Mouse (Mus musculus): ENCODE data around the gene Ropn1. TPM values are rescaled to one million over a fixed set of nuclear protein-coding genes. Genes with fewer than 3 reads are reported as not detected.

Gene Ropn1
- not detected for total RNA-seq (2023)

DNA sequence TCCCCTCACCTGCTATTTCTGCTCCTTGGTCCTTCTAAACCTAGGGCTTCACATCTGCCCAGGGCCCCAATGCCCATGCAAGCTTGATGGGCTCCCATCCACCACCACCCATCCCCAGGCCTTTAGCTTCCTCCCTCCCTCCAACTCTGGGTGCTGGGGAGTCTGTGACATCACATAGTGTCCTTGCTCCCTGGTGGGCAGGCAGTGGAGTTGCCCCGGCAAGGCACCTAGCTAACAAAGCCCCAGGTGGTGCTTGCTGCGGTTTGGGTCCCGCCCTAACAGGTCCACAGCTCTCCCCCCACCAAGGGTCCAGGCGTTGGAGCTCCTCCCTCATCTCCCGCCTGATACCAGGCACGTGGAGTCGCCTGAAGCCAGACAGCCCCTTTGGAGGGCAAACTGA is at the start of gene Ropn1:
Gene Ropn1 (plus strand): TSS at position 301 of the 400 bp plus-strand sequence.

GRCm38 (mm10) chr16:34690334-34691144 is 40.8 kb downstream of the Ropn1 start, which contains the start of gene Ccdc14:
Gene Ccdc14 (plus strand): TSS chr16:34690616.

Other genes with a start within 250 kb of the Ropn1 start
- 1 to 10 TPM; 2.0 to 2.1 TPM for gene Kalrn, start 76.4 kb upstream of the Ropn1 start, total RNA-seq (2023)
- 1 to 10 TPM; 4.0 to 4.1 TPM for gene Ccdc14, start 40.7 kb downstream of the Ropn1 start, total RNA-seq (2023)
- not detected for gene Mylk, start 95.3 kb downstream of the Ropn1 start, total RNA-seq (2023)

Data from T-cell, adult 66 days (primary cell).